Mouse (Mus musculus): ENCODE data around the gene Wdr38. TPM values are rescaled to one million over a fixed set of nuclear protein-coding genes. Genes with fewer than 3 reads are reported as not detected.

Gene Wdr38
- polyA plus RNA-seq (2012; ENCODE audit: insufficient read depth, insufficient read length, missing spikeins), result not detected in 2 replicates

DNA sequence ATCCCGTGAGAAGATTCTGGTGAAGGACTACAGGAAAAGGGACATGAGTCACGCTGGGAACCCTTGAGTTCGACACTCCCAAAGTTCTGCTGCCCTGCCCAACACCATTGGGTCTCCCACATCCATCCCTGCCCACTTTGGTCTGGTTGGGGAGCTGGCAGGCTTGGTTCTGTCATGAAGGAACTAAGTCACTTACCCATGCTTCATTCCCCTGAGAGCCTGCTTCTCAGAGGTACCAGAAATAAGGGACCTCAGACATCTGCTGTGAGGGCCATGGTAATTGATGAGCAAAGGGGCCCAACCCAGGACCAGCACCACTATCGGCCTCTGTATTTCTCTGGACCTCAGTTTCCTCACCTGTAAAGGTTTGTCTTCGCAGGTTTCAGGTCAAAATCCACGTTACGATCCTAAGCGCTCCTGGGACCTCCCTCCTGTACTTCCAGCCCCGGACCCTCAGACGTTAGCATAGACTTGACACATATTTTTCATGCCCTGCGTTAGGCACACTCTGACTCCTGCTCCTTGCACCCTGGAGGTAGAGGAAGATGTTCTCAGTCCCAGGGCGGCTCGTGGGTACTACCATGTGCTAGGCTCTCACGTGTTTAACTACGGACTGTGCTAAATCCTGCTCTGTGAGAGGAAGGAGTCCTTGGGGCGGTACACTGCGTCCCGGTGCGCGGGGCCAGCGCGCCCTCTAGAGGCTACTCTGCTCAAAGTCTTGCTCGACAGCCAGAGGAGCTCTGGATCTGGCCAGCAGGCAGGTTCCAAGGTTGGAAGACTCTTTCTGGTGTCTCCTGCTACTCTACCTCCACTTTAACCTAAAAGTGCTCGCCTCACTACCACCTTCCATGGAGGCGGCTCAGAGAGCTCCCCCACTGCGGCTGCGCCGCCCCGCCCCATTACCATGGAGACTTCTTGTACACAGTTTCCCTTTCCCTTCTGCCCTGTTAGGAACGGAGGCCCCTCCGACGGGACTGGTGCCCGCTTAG is at the start of gene Wdr38:
Gene Wdr38 (plus strand): TSS at position 91 of the 989 bp plus-strand sequence.
- H3K4me1 ChIP-seq (ENCODE audit: control insufficient read depth, insufficient read depth, insufficient read length, low read length), result no peaks in the 10 kb centered on the region
- H3K4me3 ChIP-seq (ENCODE audit: insufficient read depth, low read depth, low read length), result peak within 1 kb of the TSS; percentile 65
- H3K27ac ChIP-seq (replicated peaks; ENCODE audit: low read depth, low read length), result peak within 1 kb of the TSS; percentile 30; the same call in 1 of the 2 replicates

- no peak overlapping the region for H3K27ac ChIP-seq (replicated peaks; ENCODE audit: low read depth, low read length)
- H3K4me3 ChIP-seq (ENCODE audit: insufficient read depth, low read depth, low read length), result no peak overlapping the region
- peaks cover 34% of the 10 kb centered on the region for H3K4me1 ChIP-seq (ENCODE audit: control insufficient read depth, insufficient read depth, insufficient read length, low read length)
Measured at GRCm38 (mm10) chr2:38947566-38947965, 49.7 kb upstream of the Wdr38 start.

- Histone ChIP-seq H3K27ac (replicated peaks; ENCODE audit: low read depth, low read length) (peak overlapping the region; percentile 93), H3K4me3 (ENCODE audit: insufficient read depth, low read depth, low read length) (0 out of 2 replicates have a peak overlapping the region, but pooled peaks have one; percentile 19), H3K4me1 (ENCODE audit: control insufficient read depth, insufficient read depth, insufficient read length, low read length) (peaks cover 25% of the 10 kb centered on the region)
Measured at GRCm38 (mm10) chr2:38950281-38950719, 47.0 kb upstream of the Wdr38 start.

- Histone ChIP-seq H3K4me1 (ENCODE audit: control insufficient read depth, insufficient read depth, insufficient read length, low read length) (peaks cover 19% of the 10 kb centered on the region), H3K4me3 (ENCODE audit: insufficient read depth, low read depth, low read length) (no peak overlapping the region), H3K27ac (replicated peaks; ENCODE audit: low read depth, low read length) (peak overlapping the region; percentile 78)
Measured at GRCm38 (mm10) chr2:38953152-38953883, 44.0 kb upstream of the Wdr38 start.

DNA sequence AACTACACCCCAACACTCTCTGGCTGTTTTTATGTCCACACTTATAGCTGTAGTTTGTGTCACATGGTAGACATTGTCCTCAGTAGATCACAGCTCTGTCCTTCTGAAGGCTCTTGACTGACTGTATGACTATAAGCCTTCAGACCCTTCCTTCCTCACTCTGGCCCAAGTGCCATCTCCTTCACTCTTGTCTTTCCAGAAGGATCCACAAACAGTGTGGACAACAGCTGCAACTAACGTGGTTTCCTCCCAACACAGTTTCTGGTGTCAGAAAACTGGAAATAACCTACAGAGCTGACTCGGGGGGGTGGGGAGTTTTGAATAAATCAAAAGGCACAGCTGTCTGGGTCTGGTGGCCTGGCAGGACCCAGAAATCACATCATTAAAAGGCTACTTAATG is 41.2 kb upstream of the Wdr38 start:
- Histone ChIP-seq H3K4me3 (ENCODE audit: insufficient read depth, low read depth, low read length) (no peak overlapping the region), H3K27ac (replicated peaks; ENCODE audit: low read depth, low read length) (no peak overlapping the region), H3K4me1 (ENCODE audit: control insufficient read depth, insufficient read depth, insufficient read length, low read length) (peaks cover 7% of the 10 kb centered on the region)

- Histone ChIP-seq H3K4me1 (ENCODE audit: control insufficient read depth, insufficient read depth, insufficient read length, low read length) (peaks cover 2% of the 10 kb centered on the region; the same call in 1 of the 2 replicates), H3K4me3 (ENCODE audit: insufficient read depth, low read depth, low read length) (no peak overlapping the region), H3K27ac (replicated peaks; ENCODE audit: low read depth, low read length) (no peak overlapping the region)
Measured at GRCm38 (mm10) chr2:38957671-38958223, 39.5 kb upstream of the Wdr38 start.

GRCm38 (mm10) chr2:38964198-38964597 is 33.1 kb upstream of the Wdr38 start:
- H3K27ac ChIP-seq (replicated peaks; ENCODE audit: low read depth, low read length), result no peak overlapping the region
- no peak overlapping the region for H3K4me3 ChIP-seq (ENCODE audit: insufficient read depth, low read depth, low read length)

GRCm38 (mm10) chr2:38969650-38970049 is 27.6 kb upstream of the Wdr38 start:
- Histone ChIP-seq H3K27ac (replicated peaks; ENCODE audit: low read depth, low read length) (no peak overlapping the region), H3K4me3 (ENCODE audit: insufficient read depth, low read depth, low read length) (no peak overlapping the region), H3K4me1 (ENCODE audit: control insufficient read depth, insufficient read depth, insufficient read length, low read length) (peaks cover 2% of the 10 kb centered on the region)

More at GRCm38 (mm10) chr2:38964198-38964597, 33.1 kb upstream of the Wdr38 start:
- no peaks in the 10 kb centered on the region for H3K4me1 ChIP-seq (ENCODE audit: control insufficient read depth, insufficient read depth, insufficient read length, low read length)

GRCm38 (mm10) chr2:38970057-38970456 is 27.2 kb upstream of the Wdr38 start:
- Histone ChIP-seq H3K4me1 (ENCODE audit: control insufficient read depth, insufficient read depth, insufficient read length, low read length) (peaks cover 3% of the 10 kb centered on the region), H3K27ac (replicated peaks; ENCODE audit: low read depth, low read length) (no peak overlapping the region), H3K4me3 (ENCODE audit: insufficient read depth, low read depth, low read length) (no peak overlapping the region)

- peak overlapping the region; percentile 64 for H3K27ac ChIP-seq (replicated peaks; ENCODE audit: low read depth, low read length)
- H3K4me1 ChIP-seq (ENCODE audit: control insufficient read depth, insufficient read depth, insufficient read length, low read length), result peaks cover 19% of the 10 kb centered on the region
Measured at GRCm38 (mm10) chr2:38973223-38973622, 24.1 kb upstream of the Wdr38 start.

DNA sequence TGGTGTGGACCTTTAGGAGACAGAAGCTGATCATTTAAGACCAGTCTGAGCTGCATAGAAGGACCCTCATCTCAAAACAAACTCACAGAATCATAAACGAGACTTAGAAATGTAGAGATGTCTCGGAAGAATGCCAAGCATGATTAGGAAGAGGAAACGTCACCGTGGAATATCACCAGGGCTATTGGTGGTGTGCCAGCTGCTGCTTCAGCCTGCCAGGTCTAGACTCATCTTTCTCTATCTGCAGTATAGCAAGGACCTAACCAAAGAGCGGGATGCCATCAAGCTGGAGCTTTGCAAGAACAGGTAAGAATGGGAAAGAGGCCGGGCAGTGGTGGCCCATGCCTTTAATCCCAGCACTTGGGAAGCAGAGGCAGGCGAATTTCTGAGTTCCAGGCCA is 23.6 kb upstream of the Wdr38 start:
- H3K4me3 ChIP-seq (ENCODE audit: insufficient read depth, low read depth, low read length), result no peak overlapping the region
- H3K27ac ChIP-seq (replicated peaks; ENCODE audit: low read depth, low read length), result 0 out of 2 replicates have a peak overlapping the region, but pooled peaks have one; percentile 7
- peaks cover 19% of the 10 kb centered on the region for H3K4me1 ChIP-seq (ENCODE audit: control insufficient read depth, insufficient read depth, insufficient read length, low read length)

More at GRCm38 (mm10) chr2:38973223-38973622, 24.1 kb upstream of the Wdr38 start:
- H3K4me3 ChIP-seq (ENCODE audit: insufficient read depth, low read depth, low read length), result no peak overlapping the region

DNA sequence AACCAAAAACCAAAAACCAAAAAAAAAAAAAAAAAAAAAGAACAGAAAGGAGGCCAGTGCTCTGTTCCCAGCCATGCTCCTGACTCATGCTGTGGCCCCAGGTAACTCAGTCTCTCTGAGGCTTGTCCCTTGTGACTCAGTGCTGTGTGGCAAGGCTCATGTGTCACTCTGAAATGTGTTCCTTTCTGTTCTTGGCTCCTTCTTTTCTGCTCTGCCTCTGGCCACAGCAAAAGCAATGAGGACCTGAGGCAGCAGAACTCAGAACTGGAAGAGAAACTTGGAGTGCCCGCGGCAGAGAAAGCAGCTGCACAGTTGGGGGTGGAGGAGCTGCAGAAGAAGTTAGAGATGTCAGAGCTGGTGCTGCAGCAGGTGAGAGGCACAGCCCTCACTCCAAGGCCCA is 23.1 kb upstream of the Wdr38 start:
- Histone ChIP-seq H3K4me3 (ENCODE audit: insufficient read depth, low read depth, low read length) (no peak overlapping the region), H3K27ac (replicated peaks; ENCODE audit: low read depth, low read length) (no peak overlapping the region), H3K4me1 (ENCODE audit: control insufficient read depth, insufficient read depth, insufficient read length, low read length) (peaks cover 19% of the 10 kb centered on the region)

DNA sequence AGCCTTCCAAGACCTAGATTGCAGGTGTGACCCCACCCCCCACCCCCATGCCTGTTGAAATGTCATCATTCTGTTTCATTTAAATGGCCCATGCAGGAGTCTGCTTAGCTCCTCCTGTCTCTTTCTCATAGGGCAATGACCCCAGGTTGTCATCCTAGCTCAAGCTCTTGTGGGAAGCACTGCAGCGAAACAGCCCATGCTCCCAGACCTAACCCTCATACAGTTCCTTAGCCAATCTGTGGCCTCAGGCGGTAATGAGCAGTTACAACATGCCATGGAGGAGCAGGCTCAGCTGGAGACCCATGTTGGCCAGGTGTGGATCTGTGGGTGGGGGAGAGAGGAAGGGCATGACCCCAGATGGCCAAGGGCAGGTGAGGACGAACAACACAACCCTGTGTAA is 22.1 kb upstream of the Wdr38 start:
- Histone ChIP-seq H3K27ac (replicated peaks; ENCODE audit: low read depth, low read length) (no peak overlapping the region), H3K4me1 (ENCODE audit: control insufficient read depth, insufficient read depth, insufficient read length, low read length) (peaks cover 19% of the 10 kb centered on the region), H3K4me3 (ENCODE audit: insufficient read depth, low read depth, low read length) (no peak overlapping the region)

GRCm38 (mm10) chr2:38975941-38976805 is 21.1 kb upstream of the Wdr38 start:
- no peak overlapping the region; the same call in 1 of the 2 replicates for H3K27ac ChIP-seq (replicated peaks; ENCODE audit: low read depth, low read length)
- H3K4me1 ChIP-seq (ENCODE audit: control insufficient read depth, insufficient read depth, insufficient read length, low read length), result peaks cover 19% of the 10 kb centered on the region
- H3K4me3 ChIP-seq (ENCODE audit: insufficient read depth, low read depth, low read length), result no peak overlapping the region
